9 mouse cellular contexts compared by ENCODE assay signal in the genomic region with DNA sequence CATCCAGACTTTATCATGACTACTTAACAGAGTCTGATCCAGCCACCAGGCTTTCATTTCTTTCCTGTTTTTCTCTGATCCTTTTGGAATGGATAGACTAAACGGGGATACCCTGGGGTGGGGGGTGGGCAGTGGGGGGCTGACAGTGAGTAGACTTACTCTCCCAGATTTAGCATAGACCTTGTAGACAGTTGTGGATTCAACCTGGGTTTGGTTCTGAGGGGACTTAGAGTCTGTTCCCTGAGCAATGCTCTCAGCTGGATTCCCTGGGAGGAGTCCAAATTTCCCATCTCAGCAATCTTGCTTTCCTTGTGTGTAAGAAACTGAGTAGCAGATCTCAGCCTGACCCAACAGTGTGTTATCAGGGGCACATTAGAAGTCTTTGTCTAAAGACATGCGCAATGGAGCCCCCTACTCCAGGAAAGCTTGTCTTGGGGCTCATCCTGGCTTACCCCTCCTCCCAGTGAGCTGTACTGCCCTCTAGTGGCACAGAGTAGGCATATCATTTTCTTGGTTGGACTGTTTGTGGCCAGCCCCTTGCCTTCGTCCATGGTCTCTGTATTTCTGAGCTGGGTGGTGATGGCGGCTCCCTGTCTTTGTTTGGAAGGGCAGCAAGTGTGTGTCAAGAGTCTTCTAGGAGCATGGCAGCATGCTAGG. TPM values are rescaled to one million over a fixed set of nuclear protein-coding genes. Genes with fewer than 3 reads are reported as not detected.
A peak's percentile ranks its signal among the peaks of the same experiment; 100 is the strongest.
DNase-seq lines count a peak whose midpoint lies in the region; ATAC-seq and TF ChIP-seq lines count a peak whose summit lies in the region.
"Had no signal": no experiment of that assay in that cellular context is flagged by ENCODE, and none has a peak within 500 bp of the region (broad histone marks: within the 10 kb centered on the region; RNA-seq: fewer than 3 reads in every experiment).

No protein-coding gene starts in this region.

- H3K4me3 ChIP-seq in bone marrow macrophage, adult 2 months (ENCODE audit: insufficient read depth, low read length) = no peak overlapping the region
- H3K4me3 ChIP-seq in hindbrain, embryonic 14.5 days (replicated peaks; ENCODE audit: low read length) = no peak overlapping the region
- no peak overlapping the region for H3K4me3 ChIP-seq in liver, embryonic 16.5 days (ENCODE audit: low read depth, low read length)
- H3K4me3 ChIP-seq in neural tube, embryonic 14.5 days (ENCODE audit: low read depth, low read length) = no peak overlapping the region
- H3K4me3 ChIP-seq: heart, embryonic 13.5 days had no signal

- no peaks in the 10 kb centered on the region for H3K9me3 ChIP-seq in hindbrain, embryonic 14.5 days (ENCODE audit: control insufficient read depth, low read length)
- no peaks in the 10 kb centered on the region for H3K9me3 ChIP-seq in liver, embryonic 16.5 days (replicated peaks; ENCODE audit: control insufficient read depth, low read length)
- H3K9me3 ChIP-seq in neural tube, embryonic 14.5 days (ENCODE audit: control insufficient read depth, low read length) = no peaks in the 10 kb centered on the region
- H3K9me3 ChIP-seq: heart, embryonic 13.5 days had no signal

- 30% methylated on average over 4 of the region's 4 CpGs for WGBS in hindbrain, embryonic 14.5 days
- 23% methylated on average over 4 of the region's 4 CpGs for WGBS in liver, embryonic 16.5 days (ENCODE audit: insufficient replicate concordance)
- WGBS in neural tube, embryonic 14.5 days = 27% methylated on average over 4 of the region's 4 CpGs

- DNase-seq in right cerebral cortex, postnatal 4 days = peak; percentile 43
- DNase-seq in right cerebral cortex, postnatal 14 days = no peak
- DNase-seq in hindbrain, embryonic 14.5 days (ENCODE audit: low spot score) = peak; percentile 73
- DNase-seq in right cerebral cortex, adult 18-20 months = no peak

- no peaks in the 10 kb centered on the region for H3K27me3 ChIP-seq in hindbrain, embryonic 14.5 days (ENCODE audit: control insufficient read depth, insufficient read depth, low read length)
- H3K27me3 ChIP-seq in liver, embryonic 16.5 days (ENCODE audit: control insufficient read depth, insufficient read depth, low read depth, low read length) = no peaks in the 10 kb centered on the region
- no peaks in the 10 kb centered on the region for H3K27me3 ChIP-seq in neural tube, embryonic 14.5 days (ENCODE audit: control insufficient read depth, insufficient read depth, low read length)
- H3K27me3 ChIP-seq: heart, embryonic 13.5 days had no signal

- TF ChIP-seq POLR2A in bone marrow macrophage, adult 2 months (IDR thresholded peaks at IDR 0.05; ENCODE audit: borderline replicate concordance, low read depth, low read length) = no peak

- H3K27ac ChIP-seq in bone marrow macrophage, adult 2 months (ENCODE audit: insufficient read depth, low read depth, low read length) = no peak overlapping the region
- no peak overlapping the region for H3K27ac ChIP-seq in hindbrain, embryonic 14.5 days
- H3K27ac ChIP-seq in liver, embryonic 16.5 days (ENCODE audit: low read length) = no peak overlapping the region
- H3K27ac ChIP-seq in neural tube, embryonic 14.5 days (ENCODE audit: low read depth, low read length) = no peak overlapping the region
- H3K27ac ChIP-seq: heart, embryonic 13.5 days had no signal

- no peaks in the 10 kb centered on the region for H3K4me1 ChIP-seq in bone marrow macrophage, adult 2 months (ENCODE audit: control insufficient read depth, insufficient read depth, low read length)
- 0 out of 2 replicates have a peak, but pooled peaks cover 1% of the 10 kb centered on the region for H3K4me1 ChIP-seq in hindbrain, embryonic 14.5 days (replicated peaks; ENCODE audit: control insufficient read depth, insufficient read depth, low read length)
- no peaks in the 10 kb centered on the region for H3K4me1 ChIP-seq in liver, embryonic 16.5 days (ENCODE audit: control insufficient read depth, low read depth, low read length)
- H3K4me1 ChIP-seq in neural tube, embryonic 14.5 days (ENCODE audit: control insufficient read depth, insufficient read depth, low read length) = 0 out of 2 replicates have a peak, but pooled peaks cover 2% of the 10 kb centered on the region

- 0 out of 2 replicates have a peak, but pooled peaks have one; percentile 35 for ATAC-seq in erythroid progenitor cell, adult 5-6 weeks (replicated peaks; ENCODE audit: low FRiP score, poor library complexity, severe bottlenecking)
- peak; percentile 64; the same call in 1 of the 2 replicates for ATAC-seq in hindbrain, embryonic 14.5 days (ENCODE audit: low FRiP score)
- ATAC-seq in liver, embryonic 16.5 days (ENCODE audit: low read depth) = peak; percentile 27; the same call in 1 of the 2 replicates
- ATAC-seq in neural tube, embryonic 14.5 days (ENCODE audit: low read depth) = peak; percentile 75

- H3K4me2 ChIP-seq in hindbrain, embryonic 14.5 days (replicated peaks) = no peak overlapping the region
- H3K4me2 ChIP-seq in liver, embryonic 16.5 days (ENCODE audit: low read depth, low read length) = no peak overlapping the region
- H3K4me2 ChIP-seq in neural tube, embryonic 14.5 days (ENCODE audit: low read depth, low read length) = no peak overlapping the region
- H3K4me2 ChIP-seq: heart, embryonic 13.5 days had no signal

- TF ChIP-seq CTCF in bone marrow macrophage, adult 2 months (IDR thresholded peaks at IDR 0.05; ENCODE audit: low read depth, low read length) = peak; percentile 59

- H3K9ac ChIP-seq in hindbrain, embryonic 14.5 days = no peak overlapping the region
- H3K9ac ChIP-seq in liver, embryonic 16.5 days (ENCODE audit: low read depth, low read length) = no peak overlapping the region
- no peak overlapping the region for H3K9ac ChIP-seq in neural tube, embryonic 14.5 days (replicated peaks; ENCODE audit: low read depth, low read length)
- H3K9ac ChIP-seq: heart, embryonic 13.5 days had no signal

- H3K36me3 ChIP-seq in hindbrain, embryonic 14.5 days (replicated peaks; ENCODE audit: control insufficient read depth, insufficient read depth) = no peaks in the 10 kb centered on the region
- no peaks in the 10 kb centered on the region for H3K36me3 ChIP-seq in liver, embryonic 16.5 days (ENCODE audit: control insufficient read depth, insufficient read depth)
- no peaks in the 10 kb centered on the region for H3K36me3 ChIP-seq in neural tube, embryonic 14.5 days (ENCODE audit: control insufficient read depth, insufficient read depth, low read length)
- H3K36me3 ChIP-seq: heart, embryonic 13.5 days had no signal

RNA-seq across cellular contexts. Expression of a gene that starts 6.5 kb away (rescaled TPM):
- not detected in 2 replicates for polyA plus RNA-seq in bone marrow macrophage, adult 2 months (2012; ENCODE audit: insufficient read depth, insufficient read length, missing spikeins)
- not detected in 2 replicates for total RNA-seq in erythroid progenitor cell, adult 5-6 weeks (2015; ENCODE audit: low replicate concordance)
- not detected in 2 replicates for total RNA-seq in erythroid progenitor cell, adult 5-6 weeks (2017; ENCODE audit: low replicate concordance)
- polyA plus RNA-seq in hindbrain, embryonic 14.5 days (2014; fragmentation: Nextera tagmentation; extraction: Ambion mirVana) = 39.9 and 45.2 TPM in 2 replicates
- polyA plus RNA-seq in liver, embryonic 16.5 days (2015; fragmentation: Nextera tagmentation; extraction: Ambion mirVana) = 0.23 and 0.33 TPM in 2 replicates
- 45.3 and 51.0 TPM in 2 replicates for polyA plus RNA-seq in neural tube, embryonic 14.5 days (2014; fragmentation: Nextera tagmentation; extraction: Ambion mirVana)

Comparison
In these comparisons a context has a peak if more than half of its experiments do, and no peak if none do; other contexts are left out.
1. DNase-seq: peak in right cerebral cortex, postnatal 4 days (single experiment) and hindbrain, embryonic 14.5 days (single experiment); none in right cerebral cortex, postnatal 14 days (single experiment) and right cerebral cortex, adult 18-20 months (single experiment).
2. RNA of a gene that starts 6.5 kb away (polyA plus RNA-seq): 45.3 to 51.0 TPM in neural tube, embryonic 14.5 days and 39.9 to 45.2 TPM in hindbrain, embryonic 14.5 days; 0.23 to 0.33 TPM in liver, embryonic 16.5 days and not detected in bone marrow macrophage, adult 2 months; every median in the first group is over 10 times any median in the second.
3. Peak in every context shown above with its lines, with median percentiles within 50 percentile points of each other: ATAC-seq.